Mouse (Mus musculus) CH12.LX (cell line): ENCODE measurements around the gene Ctps. TPM values are rescaled to one million over a fixed set of nuclear protein-coding genes. Genes with fewer than 3 reads are reported as not detected.

Experiments
- DNase-seq: peaks from one replicate; pipeline ENCODE4 v3.0.0-alpha.2; 2013; ENCODE audit errors: extremely low read depth
- H3K27ac ChIP-seq: 2 replicates; pipeline ENCODE4 v1.5.1; 2012; ENCODE audit warnings: low read depth, mild to moderate bottlenecking, control low read depth, moderate library complexity; ENCODE audit not compliant: insufficient read depth
- H3K27me3 ChIP-seq: replicated peaks from 2 replicates; pipeline ENCODE3; 2012; ENCODE audit warnings: inconsistent platforms
- H3K36me3 ChIP-seq, 2 experiments: replicated peaks in 1 of 2; 2 replicates each; pipeline versions ENCODE3 to v1.6.1; 2012; ENCODE audit warnings: inconsistent platforms in 1 of 2, low read length in 1 of 2, mild to moderate bottlenecking in 1 of 2, mixed read lengths in 1 of 2, moderate library complexity in 1 of 2; ENCODE audit not compliant: control insufficient read depth in 1 of 2, insufficient read depth in 1 of 2
- H3K4me1 ChIP-seq, 2 experiments: 2 replicates each; pipeline ENCODE4 v1.6.1; 2012; ENCODE audit warnings: inconsistent platforms in 1 of 2, moderate library complexity in 1 of 2; ENCODE audit not compliant: insufficient read depth in 2 of 2, control insufficient read depth in 1 of 2
- H3K4me2 ChIP-seq: 2 replicates; pipeline ENCODE4 v1.6.1; 2012; ENCODE audit warnings: low read depth, mild to moderate bottlenecking, control low read depth; ENCODE audit not compliant: poor library complexity, insufficient read depth, severe bottlenecking
- H3K4me3 ChIP-seq, 3 experiments: fragments of 150-350 bp in 1 of 3; sonication (generic) in 1 of 3; replicated peaks in 1 of 3; 2 replicates each; pipeline versions ENCODE3 to v1.5.1; 2011 to 2012; ENCODE audit warnings: low read depth in 2 of 3, low read length in 2 of 3, mild to moderate bottlenecking in 2 of 3, moderate library complexity in 2 of 3, control low read depth in 1 of 3, improper control_type of control experiment in 1 of 3, inconsistent platforms in 1 of 3, mixed read lengths in 1 of 3; ENCODE audit not compliant: poor library complexity in 1 of 3
- H3K79me2 ChIP-seq: replicated peaks from 2 replicates; pipeline ENCODE4 v1.6.1; 2012; ENCODE audit warnings: mild to moderate bottlenecking, moderate library complexity; ENCODE audit not compliant: control insufficient read depth, poor library complexity, insufficient read depth, severe bottlenecking; ENCODE audit errors: extremely low read depth
- H3K9ac ChIP-seq: 2 replicates; pipeline ENCODE4 v1.6.1; 2012; ENCODE audit warnings: low read depth, mild to moderate bottlenecking, control low read depth, moderate library complexity; ENCODE audit not compliant: insufficient read depth
- H3K9me3 ChIP-seq: replicated peaks from 2 replicates; pipeline ENCODE3; 2012; ENCODE audit warnings: low read length, inconsistent platforms, mixed read lengths
- BHLHE40 ChIP-seq: IDR thresholded peaks from 2 replicates; pipeline ENCODE4 v1.6.1; 2011; ENCODE audit warnings: mild to moderate bottlenecking, low read depth, low read length, improper control_type of control experiment
- E2F4 ChIP-seq: IDR thresholded peaks from 2 replicates; pipeline ENCODE4 v1.6.1; 2011; ENCODE audit warnings: low read depth, low read length, improper control_type of control experiment; ENCODE audit not compliant: insufficient replicate concordance
- ETS1 ChIP-seq: conservative IDR thresholded peaks from 2 replicates; pipeline ENCODE4 v1.6.1; 2012; ENCODE audit warnings: low read depth, mild to moderate bottlenecking, inconsistent platforms, low read length, improper control_type of control experiment, moderate library complexity
- GABPA ChIP-seq: IDR thresholded peaks from 2 replicates; pipeline ENCODE4 v1.6.1; 2012; ENCODE audit warnings: low read depth, low read length, improper control_type of control experiment, inconsistent platforms; ENCODE audit not compliant: insufficient replicate concordance
- JUN ChIP-seq: IDR thresholded peaks from 2 replicates; pipeline ENCODE4 v1.6.1; 2011; ENCODE audit warnings: low read depth, mild to moderate bottlenecking, low read length, improper control_type of control experiment, moderate library complexity; ENCODE audit not compliant: insufficient read depth
- KAT2A ChIP-seq: IDR thresholded peaks from 2 replicates; pipeline ENCODE4 v1.6.1; 2012; ENCODE audit warnings: low read length, improper control_type of control experiment, inconsistent platforms; ENCODE audit not compliant: insufficient replicate concordance
- MAFK ChIP-seq: IDR thresholded peaks from 2 replicates; pipeline ENCODE4 v1.6.1; 2011; ENCODE audit warnings: low read length, improper control_type of control experiment; ENCODE audit not compliant: insufficient replicate concordance
- NELFE ChIP-seq: IDR thresholded peaks from 2 replicates; pipeline ENCODE4 v1.6.1; 2011; ENCODE audit warnings: low read depth, low read length, improper control_type of control experiment
- RAD21 ChIP-seq: IDR thresholded peaks from 2 replicates; pipeline ENCODE4 v1.6.1; 2011; ENCODE audit warnings: low read depth, mild to moderate bottlenecking, low read length, improper control_type of control experiment, moderate library complexity
- SMC3 ChIP-seq: IDR thresholded peaks from 2 replicates; pipeline ENCODE4 v1.6.1; 2011; ENCODE audit warnings: low read depth, low read length, improper control_type of control experiment
- TBP ChIP-seq: conservative IDR thresholded peaks from 2 replicates; pipeline ENCODE4 v1.6.1; 2011; ENCODE audit warnings: low read depth, low read length, improper control_type of control experiment
- USF2 ChIP-seq: conservative IDR thresholded peaks from 2 replicates; pipeline ENCODE4 v1.6.1; 2011; ENCODE audit warnings: low read depth, low read length, improper control_type of control experiment
- ZC3H11A ChIP-seq: IDR thresholded peaks from 2 replicates; pipeline ENCODE4 v1.6.1; 2012; ENCODE audit warnings: low read depth, mild to moderate bottlenecking, inconsistent platforms, low read length, improper control_type of control experiment
- ZKSCAN1 ChIP-seq: IDR thresholded peaks from 2 replicates; pipeline ENCODE4 v1.6.1; 2012; ENCODE audit warnings: low read depth, inconsistent platforms, low read length, improper control_type of control experiment, borderline replicate concordance
- ZMIZ1 ChIP-seq: IDR thresholded peaks from 2 replicates; pipeline ENCODE4 v1.6.1; 2012; ENCODE audit warnings: low read depth, mild to moderate bottlenecking, inconsistent platforms, low read length, improper control_type of control experiment
- dilution Hi-C: fragments of 300-500 bp; cut with MboI; formaldehyde crosslinking; loops from 2 replicates; pipeline ENCODE4 v1.14.3; 2020; ENCODE audit warnings: low sequenced_read_pairs; ENCODE audit not compliant: extremely low pct_unique_long_range_greater_than_20kb, extremely low pct_ligation_motif_present
- in situ Hi-C: fragments of 300-500 bp; cut with MboI; formaldehyde crosslinking; loops from 3 replicates; pipeline ENCODE4 v1.14.3; 2019; ENCODE audit warnings: low sequenced_read_pairs, low pct_ligation_motif_present, low pct_unique_long_range_greater_than_20kb, mixed read lengths
- polyA plus RNA-seq: library from polyadenylated mRNA; unstranded; fragments of >175 nt; gene quantifications from 2 replicates; pipeline ENCODE4 v1.2.1, GENCODE M21; 2012; ENCODE audit warnings: low read depth; ENCODE audit not compliant: insufficient read length
- total RNA-seq, 2 experiments: library from RNA; depleted of rRNA; stranded (reverse); fragments of 300-350 nt in 1 of 2; fragments of >200 nt in 1 of 2; gene quantifications; 2 replicates each; pipeline ENCODE4 v1.2.3; 2012 to 2014

The Ctps gene
- total and polyA plus RNA-seq, 3 experiments: 93.2 to 179 (median 140) TPM

DNA sequence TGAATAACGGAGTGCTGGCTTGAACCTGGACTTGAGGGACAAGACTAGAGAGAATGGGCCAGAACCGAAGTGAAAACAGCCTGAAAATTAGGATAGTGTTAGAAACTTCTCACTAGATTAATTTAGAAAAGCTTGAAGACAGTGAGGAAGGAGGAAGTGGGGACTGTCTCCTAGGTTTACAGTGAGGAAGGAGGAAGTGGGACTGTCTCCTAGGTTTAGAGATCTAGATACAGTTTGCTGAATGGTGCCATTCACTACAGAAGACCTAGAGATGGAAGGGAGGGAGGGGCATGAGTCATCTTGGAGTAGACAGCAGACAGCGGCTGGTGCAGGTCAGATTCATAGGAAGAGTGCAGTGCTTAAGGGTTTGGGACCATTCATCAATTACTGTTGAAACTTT lies 47.0 kb downstream of the Ctps start:
- no peak for DNase-seq
- H3K4me1 ChIP-seq: peaks cover 0 to 8% of the 10 kb centered on the region in 2 experiments; a peak in 2 of 4 replicates
- no peaks in the 10 kb centered on the region for H3K79me2 ChIP-seq
- H3K9ac ChIP-seq: no peak overlapping the region
- no peaks in the 10 kb centered on the region for H3K27me3 ChIP-seq
- dilution Hi-C loops (no loop called here), in situ Hi-C loops (loop anchor here (25.0 kb wide), 1 partner anchor 286 kb away; no protein-coding TSS in a partner anchor)
- peaks cover 14 to 66% of the 10 kb centered on the region in 2 experiments for H3K36me3 ChIP-seq
- H3K4me3 ChIP-seq: no peak overlapping the region
- no peak overlapping the region for H3K4me2 ChIP-seq
- H3K9me3 ChIP-seq: no peaks in the 10 kb centered on the region
- TF ChIP-seq BHLHE40 (no peak), GABPA (no peak)
- H3K27ac ChIP-seq: no peak overlapping the region

GRCm38 (mm10) chr4:120522351-120522750 lies 47.7 kb downstream of the Ctps start:
- Histone ChIP-seq H3K9ac (no peak overlapping the region), H3K4me2 (no peak overlapping the region)
- TF ChIP-seq ETS1: no peak
- TF ChIP-seq, all 38 proteins: peak for 0
- dilution Hi-C loops (no loop called here), in situ Hi-C loops (loop anchor here (25.0 kb wide), 1 partner anchor 285 kb away; no protein-coding TSS in a partner anchor)
- H3K27me3 ChIP-seq: no peaks in the 10 kb centered on the region
- H3K4me3 ChIP-seq: no peak overlapping the region
- no peaks in the 10 kb centered on the region for H3K79me2 ChIP-seq
- peaks cover 11 to 65% of the 10 kb centered on the region in 2 experiments for H3K36me3 ChIP-seq
- H3K27ac ChIP-seq: no peak overlapping the region
- H3K4me1 ChIP-seq: peaks cover 0 to 8% of the 10 kb centered on the region in 2 experiments; a peak in 2 of 4 replicates
- DNase-seq: no peak
- no peaks in the 10 kb centered on the region for H3K9me3 ChIP-seq

GRCm38 (mm10) chr4:120521761-120522160 lies 48.3 kb downstream of the Ctps start:
- no peak for DNase-seq
- H3K9ac ChIP-seq: no peak overlapping the region
- H3K27ac ChIP-seq: no peak overlapping the region
- H3K4me3 ChIP-seq: no peak overlapping the region
- TF ChIP-seq E2F4 (no peak), SMC3 (no peak), KAT2A (no peak), ZMIZ1 (no peak), MAFK (no peak), ZKSCAN1 (no peak), JUN (no peak), ZC3H11A (no peak), USF2 (no peak), TBP (no peak), NELFE (no peak), RAD21 (no peak)
- no peaks in the 10 kb centered on the region for H3K79me2 ChIP-seq
- H3K4me2 ChIP-seq: no peak overlapping the region
- peaks cover 13 to 69% of the 10 kb centered on the region in 2 experiments for H3K36me3 ChIP-seq
- dilution Hi-C loops (no loop called here), in situ Hi-C loops (loop anchor here (25.0 kb wide), 1 partner anchor 284 kb away; no protein-coding TSS in a partner anchor)
- H3K27me3 ChIP-seq: no peaks in the 10 kb centered on the region
- peaks cover 0 to 8% of the 10 kb centered on the region in 2 experiments; a peak in 2 of 4 replicates for H3K4me1 ChIP-seq
- no peaks in the 10 kb centered on the region for H3K9me3 ChIP-seq
